Mouse (Mus musculus) neural tube, embryonic 15.5 days (tissue): ENCODE measurements around the gene Gm10408. TPM values are rescaled to one million over a fixed set of nuclear protein-coding genes. Genes with fewer than 3 reads are reported as not detected.
"Not testable (repeated sequence)": the region's sequence is repeated elsewhere in the genome, so short reads cannot be mapped to it uniquely, and the experiment has no call there.

Source experiments
- ATAC-seq: fragments of 200-750 bp; cut with Nextera tagmentation; 2 replicates; pipeline ENCODE4 v1.8.0; 2017; ENCODE audit warnings: mild to moderate bottlenecking, moderate TSS enrichment, moderate library complexity; ENCODE audit not compliant: low FRiP score
- H3K27ac ChIP-seq: fragments of 300-500 bp; sonication (generic); replicated peaks from 2 replicates; pipeline ENCODE4 v1.5.1; 2015; ENCODE audit warnings: mild to moderate bottlenecking, inconsistent platforms
- H3K27me3 ChIP-seq: fragments of 300-500 bp; sonication (generic); replicated peaks from 2 replicates; pipeline ENCODE4 v1.6.1; 2015; ENCODE audit warnings: inconsistent platforms
- H3K36me3 ChIP-seq: fragments of 300-500 bp; sonication (generic); 2 replicates; pipeline ENCODE4 v1.6.1; 2015; ENCODE audit warnings: inconsistent platforms
- H3K4me1 ChIP-seq: fragments of 300-500 bp; sonication (generic); 2 replicates; pipeline ENCODE4 v1.6.1; 2015; ENCODE audit warnings: inconsistent platforms
- H3K4me2 ChIP-seq: fragments of 300-500 bp; sonication (generic); 2 replicates; pipeline ENCODE4 v1.6.1; 2015; ENCODE audit warnings: inconsistent platforms, mild to moderate bottlenecking, moderate library complexity
- H3K4me3 ChIP-seq: fragments of 300-500 bp; sonication (generic); replicated peaks from 2 replicates; pipeline ENCODE4 v1.5.1; 2015; ENCODE audit warnings: mild to moderate bottlenecking, inconsistent platforms
- H3K9ac ChIP-seq: fragments of 300-500 bp; sonication (generic); replicated peaks from 2 replicates; pipeline ENCODE4 v1.6.1; 2015; ENCODE audit warnings: mild to moderate bottlenecking, inconsistent platforms
- H3K9me3 ChIP-seq: fragments of 300-500 bp; sonication (generic); replicated peaks from 2 replicates; pipeline ENCODE4 v1.6.1; 2016; ENCODE audit warnings: inconsistent platforms
- WGBS: fragments of 180-500 bp; shearing (Covaris S2); methylation state at CpG from one replicate; pipeline ENCODE4 v1.1.7; 2015; ENCODE audit warnings: mixed read lengths; 5-methylcytosine and 5-hydroxymethylcytosine counted together
- polyA plus RNA-seq: library from polyadenylated mRNA; unstranded; fragments of >200 nt; fragmentation: Nextera tagmentation; extraction: Ambion mirVana; gene quantifications from 2 replicates; pipeline ENCODE4 v1.2.1, GENCODE M21; 2015

Gene Gm10408
- not detected in 2 replicates for polyA plus RNA-seq

DNA sequence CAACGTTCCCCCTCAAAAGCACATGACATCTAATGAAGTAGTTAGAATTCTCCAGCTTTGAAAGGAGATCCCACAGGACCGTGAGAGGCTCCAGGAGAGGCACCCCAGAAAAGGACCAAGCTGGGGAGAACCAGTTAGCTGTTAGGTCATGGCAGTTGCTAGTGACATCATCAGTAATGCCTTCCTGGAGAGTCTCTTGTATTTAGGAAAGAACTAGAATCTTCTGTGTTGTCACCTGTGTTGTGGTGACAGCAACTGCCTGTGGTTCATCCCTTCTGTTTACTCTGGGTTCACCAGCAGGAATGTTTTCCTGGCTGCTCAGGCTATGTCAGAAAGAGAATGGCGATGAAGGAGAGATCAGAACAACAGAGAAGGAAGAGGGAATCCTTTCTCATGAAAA lies at the start of gene Gm10408:
Gene Gm10408 (plus strand): TSS at position 301 of the 400 bp plus-strand sequence.
- not testable (repeated sequence) for H3K9me3 ChIP-seq, H3K4me1 ChIP-seq, H3K4me2 ChIP-seq, H3K27me3 ChIP-seq, H3K4me3 ChIP-seq, H3K9ac ChIP-seq, H3K27ac ChIP-seq, ATAC-seq, H3K36me3 ChIP-seq
- no CpG with 5 or more reads among the region's 3 CpGs for WGBS

DNA sequence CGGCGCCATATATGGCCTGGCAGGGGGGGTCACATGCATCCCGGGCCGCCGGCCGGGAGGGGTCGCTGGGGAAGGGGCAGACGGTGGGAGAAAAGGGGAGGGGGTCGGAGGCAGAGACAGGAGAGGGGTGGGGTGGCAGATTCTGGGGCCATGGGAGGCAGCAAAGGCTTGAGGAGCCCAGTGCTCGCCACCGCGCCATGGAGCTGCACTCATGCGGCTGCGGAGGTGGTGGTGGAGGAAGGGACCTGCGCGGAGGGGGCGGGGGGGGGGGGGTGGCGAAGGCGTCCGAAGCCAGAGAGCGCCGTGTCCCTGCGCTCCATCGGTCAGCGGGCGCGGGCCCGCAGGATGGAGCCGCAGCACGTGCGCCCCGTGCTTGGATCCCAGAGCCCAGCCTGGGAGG lies 36.9 kb upstream of the Gm10408 start, which contains the start of gene Gm10409:
Gene Gm10409 (plus strand): TSS at position 301 of the 400 bp plus-strand sequence.
- not testable (repeated sequence) for H3K9me3 ChIP-seq, H3K4me2 ChIP-seq, ATAC-seq, H3K27ac ChIP-seq, H3K36me3 ChIP-seq, H3K9ac ChIP-seq, H3K27me3 ChIP-seq, H3K4me1 ChIP-seq, H3K4me3 ChIP-seq
- WGBS = no CpG with 5 or more reads among the region's 32 CpGs

DNA sequence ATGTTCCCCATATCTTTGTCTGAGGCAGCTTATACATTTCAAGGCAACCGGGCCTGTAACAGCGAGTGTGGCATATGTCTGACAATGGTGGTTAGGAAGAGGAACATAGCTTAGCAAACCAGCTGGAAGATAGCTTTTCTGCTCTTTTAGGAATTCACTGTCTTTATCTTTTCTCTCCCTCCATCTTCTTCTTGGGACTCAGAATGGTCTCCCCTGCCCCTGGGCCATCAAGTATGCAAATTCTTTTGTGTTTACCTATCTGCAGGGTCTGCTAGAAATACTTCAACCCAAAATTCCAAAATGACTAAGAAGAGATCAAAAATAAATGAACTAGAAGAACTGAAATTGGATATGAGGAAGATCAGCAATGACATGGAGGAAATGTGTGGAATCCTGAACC lies 21.4 kb upstream of the Gm10408 start, which contains the start of gene Gm3005:
Gene Gm3005 (plus strand): TSS at position 301 of the 400 bp plus-strand sequence.
- not testable (repeated sequence) for H3K9me3 ChIP-seq, H3K4me3 ChIP-seq, H3K9ac ChIP-seq, H3K4me1 ChIP-seq, ATAC-seq, H3K27ac ChIP-seq, H3K4me2 ChIP-seq, H3K27me3 ChIP-seq, H3K36me3 ChIP-seq
- no CpG with 5 or more reads among the region's 2 CpGs for WGBS

Other genes starting within 250 kb of the Gm10408 start
- gene D830030K20Rik, start 240.9 kb upstream of the Gm10408 start, polyA plus RNA-seq = 34.3 and 37.1 TPM in 2 replicates
- gene Gm2956, start 116.8 kb upstream of the Gm10408 start, polyA plus RNA-seq = 0.22 TPM in 1 of 2 replicates, not detected in the other
- not detected in 2 replicates for gene Gm10413, start 54.3 kb upstream of the Gm10408 start, polyA plus RNA-seq
- 17.7 and 23.2 TPM in 2 replicates for gene Gm10409, start 36.8 kb upstream of the Gm10408 start, polyA plus RNA-seq
- 7.0 and 10.8 TPM in 2 replicates for gene Gm3005, start 21.3 kb upstream of the Gm10408 start, polyA plus RNA-seq
- not detected in 2 replicates for gene Gm3012, start 185.1 kb downstream of the Gm10408 start, polyA plus RNA-seq
- gene Gm3020, start 202.7 kb downstream of the Gm10408 start, polyA plus RNA-seq = 17.7 and 23.2 TPM in 2 replicates
- not detected in 2 replicates for gene Gm3043, start 239.4 kb downstream of the Gm10408 start, polyA plus RNA-seq